Mouse (Mus musculus): Measurements from ENCODE around the gene Edc3. TPM values are rescaled to one million over a fixed set of nuclear protein-coding genes. Genes with fewer than 3 reads are reported as not detected.

Edc3 gene
- polyA plus RNA-seq, 1 experiment from 2014 or later: 25.3 TPM

DNA sequence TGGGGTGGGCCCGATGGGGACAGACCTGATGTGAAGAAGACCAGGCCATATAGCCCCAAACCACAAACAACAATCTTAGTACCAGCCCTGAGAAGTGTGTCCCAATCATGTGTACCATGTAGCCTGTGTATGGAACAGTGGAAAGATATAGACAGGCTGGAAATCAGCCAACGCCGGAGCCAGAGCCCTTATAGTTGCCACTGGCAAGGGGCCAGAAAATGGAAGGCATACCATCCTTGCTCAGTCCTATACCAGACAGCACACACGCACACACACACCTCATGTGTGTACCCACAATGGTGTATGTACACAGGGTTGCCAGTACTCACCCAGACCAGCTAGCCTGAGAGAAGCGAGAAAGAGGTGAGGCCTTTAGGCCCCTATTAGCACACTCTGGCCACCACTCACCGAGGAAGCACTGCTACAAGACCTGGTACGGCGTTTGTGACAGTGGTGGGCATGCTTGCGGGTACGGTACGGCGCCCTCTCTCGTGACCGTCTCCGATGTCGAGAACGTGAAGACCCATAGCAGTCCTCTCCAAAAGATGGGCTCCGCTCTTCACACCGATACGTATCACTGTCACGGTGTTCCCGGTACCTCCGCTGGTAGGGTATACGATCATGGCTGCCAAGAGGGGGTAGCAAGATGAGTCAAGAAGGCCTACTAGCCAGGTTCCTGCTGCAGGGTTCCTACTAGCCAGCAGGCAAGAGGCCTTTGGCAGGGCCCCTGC is 52.2 kb downstream of the Edc3 start:
- Histone ChIP-seq H3K27me3 (replicated peaks; ENCODE audit: insufficient read depth, low read length) (no peaks in the 10 kb centered on the region), H3K4me3 (ENCODE audit: low read depth, low read length) (no peak overlapping the region), H3K27ac (ENCODE audit: low read length) (no peak overlapping the region), H3K9ac (replicated peaks; ENCODE audit: low read depth) (no peak overlapping the region), H3K4me1 (ENCODE audit: insufficient read depth, low read depth, low read length) (peaks cover 23% of the 10 kb centered on the region), H3K36me3 (ENCODE audit: insufficient read depth, low read length) (peaks cover 35% of the 10 kb centered on the region), H3K9me3 (ENCODE audit: low read length) (no peaks in the 10 kb centered on the region), H3K4me2 (replicated peaks; ENCODE audit: low read depth, low read length) (no peak overlapping the region)
- DNase-seq (ENCODE audit: low spot score) (no peak), ATAC-seq (no peak)
- 93% methylated on average over 24 of the region's 24 CpGs for WGBS
- TF ChIP-seq EP300 (IDR thresholded peaks at IDR 0.05): no peak
- no peak for TF ChIP-seq CTCF (IDR thresholded peaks at IDR 0.05)

- 86% methylated on average over 13 of the region's 13 CpGs for WGBS
- H3K9ac ChIP-seq (replicated peaks; ENCODE audit: low read depth): no peak overlapping the region; the same call in 1 of the 2 replicates
- no peak for ATAC-seq
Measured at GRCm38 (mm10) chr9:57761563-57762551, 53.5 kb downstream of the Edc3 start.

GRCm38 (mm10) chr9:57762563-57762991 is 54.2 kb downstream of the Edc3 start:
- Histone ChIP-seq H3K36me3 (ENCODE audit: insufficient read depth, low read length) (peaks cover 31% of the 10 kb centered on the region), H3K9me3 (ENCODE audit: low read length) (no peaks in the 10 kb centered on the region), H3K4me3 (ENCODE audit: low read depth, low read length) (no peak overlapping the region; the same call in 1 of the 2 replicates), H3K4me1 (ENCODE audit: insufficient read depth, low read depth, low read length) (peaks cover 23% of the 10 kb centered on the region), H3K9ac (replicated peaks; ENCODE audit: low read depth) (no peak overlapping the region), H3K27me3 (replicated peaks; ENCODE audit: insufficient read depth, low read length) (no peaks in the 10 kb centered on the region), H3K27ac (ENCODE audit: low read length) (peak overlapping the region; percentile 32; the same call in 1 of the 2 replicates), H3K4me2 (replicated peaks; ENCODE audit: low read depth, low read length) (peak overlapping the region; percentile 79)
- ATAC-seq (peak; percentile 11; the same call in 1 of the 2 replicates), DNase-seq (ENCODE audit: low spot score) (peak; percentile 86)
- WGBS: 30% methylated on average over 6 of the region's 6 CpGs
- peak; percentile 88 for TF ChIP-seq CTCF (IDR thresholded peaks at IDR 0.05)
- TF ChIP-seq EP300 (IDR thresholded peaks at IDR 0.05): no peak

More at GRCm38 (mm10) chr9:57761563-57762551, 53.5 kb downstream of the Edc3 start:
- DNase-seq (ENCODE audit: low spot score): peak; percentile 39
- H3K36me3 ChIP-seq (ENCODE audit: insufficient read depth, low read length): peaks cover 31% of the 10 kb centered on the region
- H3K4me1 ChIP-seq (ENCODE audit: insufficient read depth, low read depth, low read length): peaks cover 23% of the 10 kb centered on the region
- no peak overlapping the region for H3K4me3 ChIP-seq (ENCODE audit: low read depth, low read length)
- TF ChIP-seq EP300 (IDR thresholded peaks at IDR 0.05): no peak
- no peak for TF ChIP-seq CTCF (IDR thresholded peaks at IDR 0.05)
- H3K9me3 ChIP-seq (ENCODE audit: low read length): no peaks in the 10 kb centered on the region
- H3K27ac ChIP-seq (ENCODE audit: low read length): peak overlapping the region; percentile 1; the same call in 1 of the 2 replicates
- peak overlapping the region; percentile 79 for H3K4me2 ChIP-seq (replicated peaks; ENCODE audit: low read depth, low read length)
- H3K27me3 ChIP-seq (replicated peaks; ENCODE audit: insufficient read depth, low read length): no peaks in the 10 kb centered on the region

DNA sequence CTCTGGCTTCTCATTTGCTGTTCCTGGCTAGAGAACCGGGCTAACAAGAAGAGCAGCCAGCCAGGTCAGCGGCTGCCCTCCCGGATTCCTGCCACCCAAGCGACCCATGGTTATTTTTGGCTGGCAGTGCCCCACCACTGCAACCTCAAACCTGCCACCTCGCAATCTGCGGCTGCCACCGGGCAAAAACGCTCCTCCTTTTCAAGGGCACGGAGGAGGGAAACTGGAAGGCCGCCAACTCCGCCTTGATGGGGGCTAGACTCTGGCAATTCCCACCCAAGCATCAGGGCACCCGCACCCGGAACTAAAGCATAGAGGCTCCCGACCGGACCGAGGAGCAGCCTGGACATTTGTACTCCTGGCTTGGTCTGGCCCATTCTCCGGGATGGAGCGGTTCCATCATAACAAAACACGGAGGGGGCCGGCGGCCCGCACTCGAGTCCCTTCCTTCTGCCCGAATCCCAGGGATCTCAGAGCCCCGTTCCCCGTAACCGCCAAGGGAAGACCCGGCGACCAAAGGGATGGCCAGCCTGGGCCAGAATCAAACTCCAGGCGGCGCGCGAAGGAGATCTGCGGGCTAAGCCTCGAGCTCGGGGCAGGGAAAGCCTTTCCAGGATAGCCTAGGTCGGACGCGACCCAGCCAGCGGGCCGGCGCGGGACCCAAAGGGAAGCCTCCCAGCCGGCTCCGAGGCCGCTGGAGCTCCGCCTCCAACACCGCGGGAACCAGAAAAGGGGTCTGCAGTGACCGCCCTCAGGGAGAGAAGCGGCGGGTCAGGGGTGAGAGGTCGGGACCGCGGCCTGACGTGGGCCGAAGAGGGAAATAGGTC is 56.0 kb downstream of the Edc3 start:
- H3K9me3 ChIP-seq (ENCODE audit: low read length): no peaks in the 10 kb centered on the region
- H3K36me3 ChIP-seq (ENCODE audit: insufficient read depth, low read length): peaks cover 18% of the 10 kb centered on the region
- H3K27ac ChIP-seq (ENCODE audit: low read length): peak overlapping the region; percentile 97
- H3K27me3 ChIP-seq (replicated peaks; ENCODE audit: insufficient read depth, low read length): no peaks in the 10 kb centered on the region
- TF ChIP-seq CTCF (IDR thresholded peaks at IDR 0.05): peak; percentile 35
- TF ChIP-seq EP300 (IDR thresholded peaks at IDR 0.05): no peak
- H3K4me3 ChIP-seq (ENCODE audit: low read depth, low read length): peak overlapping the region; percentile 93
- DNase-seq (ENCODE audit: low spot score) (peak; percentile 70), ATAC-seq (peak; percentile 59)
- under 1% methylated on average over 57 of the region's 57 CpGs for WGBS
- peak overlapping the region; percentile 97 for H3K9ac ChIP-seq (replicated peaks; ENCODE audit: low read depth)
- peak overlapping the region; percentile 79 for H3K4me2 ChIP-seq (replicated peaks; ENCODE audit: low read depth, low read length)
- H3K4me1 ChIP-seq (ENCODE audit: insufficient read depth, low read depth, low read length): peaks cover 23% of the 10 kb centered on the region

DNA sequence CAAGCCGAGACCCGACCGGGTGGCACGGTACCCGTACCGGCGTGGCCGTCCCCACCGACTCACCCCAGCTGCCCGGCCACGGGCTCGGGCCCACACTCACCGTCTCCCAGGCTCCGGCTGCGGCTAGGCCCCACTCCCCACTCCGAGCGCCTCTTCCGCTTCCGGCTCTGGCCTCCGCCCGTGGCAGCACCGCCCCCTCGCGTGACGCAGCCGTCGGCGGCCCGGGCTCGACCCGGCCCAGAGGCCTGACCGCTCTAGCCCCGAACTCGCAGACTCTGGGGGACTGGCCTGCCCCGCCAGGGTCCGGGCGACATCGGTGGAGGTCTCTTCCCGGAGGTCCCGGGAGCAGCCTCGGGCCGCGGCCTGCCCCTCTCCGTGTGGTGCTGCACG is 56.6 kb downstream of the Edc3 start:
- DNase-seq (ENCODE audit: low spot score) (peak; percentile 96), ATAC-seq (peak; percentile 94)
- Histone ChIP-seq H3K4me3 (ENCODE audit: low read depth, low read length) (peak overlapping the region; percentile 93), H3K27ac (ENCODE audit: low read length) (peak overlapping the region; percentile 97), H3K4me2 (replicated peaks; ENCODE audit: low read depth, low read length) (peak overlapping the region; percentile 79), H3K27me3 (replicated peaks; ENCODE audit: insufficient read depth, low read length) (no peaks in the 10 kb centered on the region), H3K4me1 (ENCODE audit: insufficient read depth, low read depth, low read length) (peaks cover 23% of the 10 kb centered on the region), H3K9me3 (ENCODE audit: low read length) (no peaks in the 10 kb centered on the region), H3K36me3 (ENCODE audit: insufficient read depth, low read length) (peaks cover 12% of the 10 kb centered on the region), H3K9ac (replicated peaks; ENCODE audit: low read depth) (peak overlapping the region; percentile 97)
- TF ChIP-seq CTCF (IDR thresholded peaks at IDR 0.05) (no peak), EP300 (IDR thresholded peaks at IDR 0.05) (no peak)
- 2% methylated on average over 27 of the region's 45 CpGs for WGBS
